Mouse (Mus musculus) bone marrow macrophage, adult 2 months (primary cell): Measurements from ENCODE around the gene Gm11032.

Experiments used
- CTCF ChIP-seq: IDR thresholded peaks from 2 replicates; pipeline ENCODE4 v1.5.1; 2012; ENCODE audit warnings: low read depth, mild to moderate bottlenecking, low read length, moderate library complexity
- POLR2A ChIP-seq: IDR thresholded peaks from 2 replicates; pipeline ENCODE4 v1.6.1; 2012; ENCODE audit warnings: mild to moderate bottlenecking, low read depth, low read length, borderline replicate concordance

DNA sequence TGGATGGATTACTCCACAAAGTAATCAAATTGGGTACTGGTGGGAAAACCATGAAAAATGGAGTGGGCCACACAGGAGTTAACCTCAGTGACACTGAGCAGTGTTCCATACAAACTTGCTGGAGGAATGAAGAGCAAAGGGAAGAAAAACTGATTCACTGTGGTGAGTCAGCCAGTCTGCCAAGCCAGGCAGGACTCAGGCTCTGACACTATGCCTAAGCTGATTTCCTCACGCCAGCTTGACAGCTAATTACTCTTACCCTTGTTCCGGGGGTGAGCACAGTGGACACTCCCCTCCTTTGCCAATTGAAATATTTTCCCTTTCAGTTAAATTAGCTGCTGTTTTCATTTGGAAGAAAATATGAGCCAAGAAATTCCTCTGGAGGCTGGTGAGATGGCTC lies 13.6 kb downstream of the Gm11032 start:
- TF ChIP-seq POLR2A (no peak), CTCF (no peak)
